ENCODE assay signal across 13 mouse cellular contexts in genomic region chr19:43666661-43667429, GRCm38 (mm10). TPM values are rescaled to one million over a fixed set of nuclear protein-coding genes. Genes with fewer than 3 reads are reported as not detected.
DNase-seq lines count a peak whose midpoint lies in the region; ATAC-seq lines count a peak whose summit lies in the region.
"Had no signal": no experiment of that assay in that cellular context is flagged by ENCODE, and none has a peak within 500 bp of the region (broad histone marks: within the 10 kb centered on the region; RNA-seq: fewer than 3 reads in every experiment).

No protein-coding gene starts in this region.

- H3K4me3 ChIP-seq in forebrain, embryonic 16.5 days (replicated peaks; ENCODE audit: low read length), result no peak overlapping the region
- H3K4me3 ChIP-seq: heart, embryonic 13.5 days had no signal

- peak; percentile 43 for DNase-seq in lung, postnatal 36 days
- DNase-seq in lung, postnatal 25 days (ENCODE audit: low spot score), result no peak
- DNase-seq in adrenal gland, adult 2 months, result peak; percentile 81
- peak; percentile 22 for DNase-seq in gastrocnemius, postnatal 14 days
- peak; percentile 54 for DNase-seq in skeletal muscle tissue, adult 2 months (ENCODE audit: low read depth, low spot score)
- DNase-seq in spleen, adult 12 weeks (ENCODE audit: low spot score), result no peak
- DNase-seq: kidney, adult 18-20 months had no signal

- intact Hi-C loops in gastrocnemius, postnatal 14 days (cut with DNase I; ENCODE audit: low total_unique reads), result no loop called here

- H3K4me1 ChIP-seq in forebrain, embryonic 16.5 days (replicated peaks; ENCODE audit: control insufficient read depth, insufficient read depth, low read length), result 0 out of 2 replicates have a peak, but pooled peaks cover 2% of the 10 kb centered on the region

- H3K9me3 ChIP-seq in forebrain, embryonic 16.5 days (ENCODE audit: control insufficient read depth, low read length), result no peaks in the 10 kb centered on the region
- H3K9me3 ChIP-seq: heart, embryonic 13.5 days had no signal

- H3K36me3 ChIP-seq in forebrain, embryonic 16.5 days (ENCODE audit: control insufficient read depth, insufficient read depth), result 0 out of 2 replicates have a peak, but pooled peaks cover 7% of the 10 kb centered on the region

- no peak overlapping the region for H3K4me2 ChIP-seq in forebrain, embryonic 16.5 days (ENCODE audit: low read length)
- H3K4me2 ChIP-seq: heart, embryonic 13.5 days had no signal

- WGBS in forebrain, embryonic 16.5 days, result 89% methylated on average over 22 of the region's 22 CpGs

- no peak overlapping the region for H3K9ac ChIP-seq in forebrain, embryonic 16.5 days (replicated peaks; ENCODE audit: low read depth, low read length)
- H3K9ac ChIP-seq: heart, embryonic 13.5 days; liver, embryonic 14.5 days had no signal

- no peak overlapping the region for H3K27ac ChIP-seq in forebrain, embryonic 16.5 days (ENCODE audit: low read length)
- H3K27ac ChIP-seq: heart, embryonic 13.5 days; liver, embryonic 14.5 days had no signal

- ATAC-seq in forebrain, embryonic 16.5 days, result no peak
- ATAC-seq: midbrain, embryonic 16.5 days had no signal

- no peaks in the 10 kb centered on the region for H3K27me3 ChIP-seq in forebrain, embryonic 16.5 days (replicated peaks; ENCODE audit: control insufficient read depth, insufficient read depth, low read length)
- H3K27me3 ChIP-seq: heart, embryonic 13.5 days had no signal

RNA-seq across cellular contexts. Expression of gene Slc25a28, which starts 7.8 kb away (rescaled TPM):
- 10 to 100 TPM; 62.3 to 73.1 TPM for total RNA-seq in adrenal gland, adult 2 months (2021)
- polyA plus RNA-seq in adrenal gland, adult 2 months (2012; rRNA removed), result 93.6 and 111 TPM in 2 replicates
- total RNA-seq in gastrocnemius, postnatal 14 days (2021), result 10 to 100 TPM; 17.0 to 18.8 TPM
- 15.6 and 16.4 TPM in 2 replicates for polyA plus RNA-seq in forebrain, embryonic 16.5 days (2015; fragmentation: Nextera tagmentation; extraction: Ambion mirVana)

RNA-seq across cellular contexts. Expression of gene Entpd7, which starts 22.6 kb away (rescaled TPM):
- total RNA-seq in adrenal gland, adult 2 months (2021), result 10 to 100 TPM; 16.3 to 20.0 TPM
- 3.6 and 4.0 TPM in 2 replicates for polyA plus RNA-seq in adrenal gland, adult 2 months (2012; rRNA removed)
- total RNA-seq in gastrocnemius, postnatal 14 days (2021), result 1 to 10 TPM; 2.7 to 3.3 TPM
- 8.9 and 9.6 TPM in 2 replicates for polyA plus RNA-seq in forebrain, embryonic 16.5 days (2015; fragmentation: Nextera tagmentation; extraction: Ambion mirVana)

RNA-seq across cellular contexts. Expression of gene Nkx2-3, which starts 54.7 kb away (rescaled TPM):
- not detected for total RNA-seq in adrenal gland, adult 2 months (2021)
- polyA plus RNA-seq in adrenal gland, adult 2 months (2012; rRNA removed), result not detected in 2 replicates
- not detected for total RNA-seq in gastrocnemius, postnatal 14 days (2021)
- 2.2 and 2.7 TPM in 2 replicates for polyA plus RNA-seq in forebrain, embryonic 16.5 days (2015; fragmentation: Nextera tagmentation; extraction: Ambion mirVana)
- total RNA-seq: layer of hippocampus, postnatal 14 days had no signal
- polyA plus RNA-seq: heart, embryonic 13.5 days; thymus, postnatal 0 days had no signal

Comparison
In these comparisons a context has a peak if more than half of its experiments do, and no peak if none do; other contexts are left out.
1. DNase-seq: peak in lung, postnatal 36 days (single experiment), adrenal gland, adult 2 months (single experiment), gastrocnemius, postnatal 14 days (single experiment) and skeletal muscle tissue, adult 2 months (single experiment); none in lung, postnatal 25 days (single experiment) and spleen, adult 12 weeks (single experiment).